Mouse (Mus musculus): ENCODE results near the gene 9930022D16Rik. TPM values are rescaled to one million over a fixed set of nuclear protein-coding genes. Genes with fewer than 3 reads are reported as not detected.
A peak's percentile ranks its signal among the peaks of the same experiment; 100 is the strongest.

Gene 9930022D16Rik
- not detected in 2 replicates for polyA plus RNA-seq (2015; fragmentation: Nextera tagmentation; extraction: Ambion mirVana)

DNA sequence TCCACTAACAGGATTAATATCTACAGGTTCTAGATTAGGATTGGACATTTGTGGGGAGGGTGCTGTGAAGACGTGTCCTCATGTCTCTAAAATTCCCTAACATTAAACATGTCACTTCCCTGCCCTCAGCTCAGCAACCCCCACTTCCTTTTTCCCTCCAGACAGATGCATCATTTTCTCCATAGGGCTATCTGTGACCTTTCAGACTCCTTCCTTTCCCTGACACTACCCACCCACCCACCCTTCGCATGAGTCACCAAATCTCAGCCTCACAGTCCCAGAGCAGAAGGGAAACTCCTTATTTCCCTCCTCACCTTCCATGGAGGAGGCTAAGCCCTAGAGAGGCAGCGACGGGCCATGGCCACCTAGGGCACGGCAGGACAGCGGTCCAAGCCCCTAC is at the start of gene 9930022D16Rik:
Gene 9930022D16Rik, plus strand, starts transcription at position 301 of the 400 bp plus-strand sequence.
- no peak within 1 kb of the TSS for H3K27ac ChIP-seq
- H3K4me3 ChIP-seq, result no peak within 1 kb of the TSS
- H3K4me2 ChIP-seq, result no peak within 1 kb of the TSS
- no peaks in the 10 kb centered on the region for H3K36me3 ChIP-seq
- ATAC-seq (ENCODE audit: borderline replicate concordance, extremely low read depth, low FRiP score, low TSS enrichment), result no peak
- WGBS, result 70% methylated on average over 6 of the region's 6 CpGs
- H3K27me3 ChIP-seq, result no peaks in the 10 kb centered on the region
- H3K4me1 ChIP-seq, result peaks cover 11% of the 10 kb centered on the region; the same call in 1 of the 2 replicates
- no peak within 1 kb of the TSS for H3K9ac ChIP-seq
- no peaks in the 10 kb centered on the region for H3K9me3 ChIP-seq

DNA sequence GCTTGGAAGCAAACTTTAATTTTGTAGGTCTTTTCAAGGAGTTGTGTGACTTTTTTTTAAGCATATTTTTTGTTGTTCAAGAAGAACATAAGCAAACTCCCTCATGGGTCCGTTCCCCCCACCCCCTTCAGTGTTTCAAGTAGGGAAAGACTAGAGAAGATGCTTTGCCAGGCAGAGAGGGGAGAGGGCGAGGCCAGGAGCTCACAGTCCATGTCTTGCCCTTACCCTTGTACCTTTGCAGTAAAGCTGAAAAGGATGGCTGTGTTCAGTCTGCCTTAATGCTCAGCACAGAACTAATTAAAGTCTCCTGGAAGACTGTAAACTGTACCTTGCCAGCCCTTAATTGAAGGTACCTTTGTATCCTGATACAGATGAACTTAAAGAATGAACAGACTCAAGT is 49.4 kb upstream of the 9930022D16Rik start:
- no peak overlapping the region for H3K27ac ChIP-seq
- no peaks in the 10 kb centered on the region for H3K9me3 ChIP-seq
- H3K27me3 ChIP-seq, result no peaks in the 10 kb centered on the region
- 41% methylated on average over 2 of the region's 2 CpGs for WGBS
- H3K36me3 ChIP-seq, result peaks cover 25% of the 10 kb centered on the region
- H3K4me2 ChIP-seq, result peak overlapping the region; percentile 54
- H3K9ac ChIP-seq, result peak overlapping the region; percentile 23
- no peak for ATAC-seq (ENCODE audit: borderline replicate concordance, extremely low read depth, low FRiP score, low TSS enrichment)
- H3K4me1 ChIP-seq, result peaks cover 62% of the 10 kb centered on the region
- H3K4me3 ChIP-seq, result peak overlapping the region; percentile 94

GRCm38 (mm10) chr11:109364881-109365280 is 48.8 kb upstream of the 9930022D16Rik start:
- Histone ChIP-seq H3K27ac (no peak overlapping the region), H3K4me1 (peaks cover 60% of the 10 kb centered on the region), H3K27me3 (no peaks in the 10 kb centered on the region), H3K9ac (peak overlapping the region; percentile 23; the same call in 1 of the 2 replicates), H3K36me3 (peaks cover 25% of the 10 kb centered on the region), H3K4me2 (peak overlapping the region; percentile 54), H3K9me3 (no peaks in the 10 kb centered on the region), H3K4me3 (peak overlapping the region; percentile 94)
- WGBS, result 58% methylated on average over 10 of the region's 10 CpGs
- no peak for ATAC-seq (ENCODE audit: borderline replicate concordance, extremely low read depth, low FRiP score, low TSS enrichment)

GRCm38 (mm10) chr11:109365818-109366217 is 47.9 kb upstream of the 9930022D16Rik start:
- peaks cover 60% of the 10 kb centered on the region for H3K4me1 ChIP-seq
- no peak overlapping the region for H3K27ac ChIP-seq
- H3K9ac ChIP-seq, result no peak overlapping the region
- WGBS, result 92% methylated on average over 5 of the region's 5 CpGs
- H3K4me2 ChIP-seq, result peak overlapping the region; percentile 54; the same call in 1 of the 2 replicates
- peaks cover 25% of the 10 kb centered on the region for H3K36me3 ChIP-seq
- no peaks in the 10 kb centered on the region for H3K27me3 ChIP-seq
- ATAC-seq (ENCODE audit: borderline replicate concordance, extremely low read depth, low FRiP score, low TSS enrichment), result no peak
- H3K4me3 ChIP-seq, result no peak overlapping the region
- H3K9me3 ChIP-seq, result no peaks in the 10 kb centered on the region

DNA sequence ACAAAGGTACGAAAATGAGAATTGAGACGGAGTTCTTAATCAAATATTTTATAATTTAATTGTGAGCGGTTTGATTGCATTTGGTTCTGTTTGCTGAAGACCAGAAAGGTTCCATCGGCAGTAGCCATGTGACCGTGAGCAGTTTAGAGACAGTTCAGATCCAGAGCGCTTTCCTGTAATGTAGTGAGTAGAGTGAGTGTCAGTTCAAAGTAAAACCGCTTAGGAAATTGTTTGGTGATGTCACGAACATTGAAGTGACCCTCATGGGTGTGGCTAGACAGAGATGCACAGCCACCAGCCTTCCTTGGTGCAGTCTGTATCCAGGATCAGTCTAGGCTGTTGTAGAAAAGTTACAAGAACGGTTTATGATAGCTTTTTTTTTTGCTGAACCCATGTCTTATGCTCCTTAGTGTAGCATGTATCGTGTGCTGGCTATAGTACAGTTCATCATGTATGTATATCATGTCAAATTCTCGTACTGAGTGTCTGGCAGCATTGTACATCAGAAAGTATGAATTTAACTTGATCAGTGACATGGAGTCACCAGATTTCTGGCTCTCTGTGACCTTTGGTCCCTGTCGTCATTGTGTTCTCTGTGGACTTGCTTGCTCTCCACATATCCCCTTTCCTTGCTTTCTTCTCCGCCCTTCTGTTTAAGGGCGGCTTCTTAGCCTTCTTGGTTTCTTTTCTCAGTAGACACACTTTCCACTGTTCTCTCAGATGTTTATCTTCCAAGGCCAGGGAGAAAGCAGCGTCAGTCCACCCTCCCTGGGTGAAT is 46.7 kb upstream of the 9930022D16Rik start:
- H3K9ac ChIP-seq, result no peak overlapping the region
- peaks cover 25% of the 10 kb centered on the region for H3K36me3 ChIP-seq
- H3K4me3 ChIP-seq, result no peak overlapping the region
- no peaks in the 10 kb centered on the region for H3K27me3 ChIP-seq
- ATAC-seq (ENCODE audit: borderline replicate concordance, extremely low read depth, low FRiP score, low TSS enrichment), result no peak
- no peak overlapping the region for H3K27ac ChIP-seq
- peaks cover 51% of the 10 kb centered on the region for H3K4me1 ChIP-seq
- H3K9me3 ChIP-seq, result no peaks in the 10 kb centered on the region
- whole genome bisulfite sequencing, result 68% methylated on average over 15 of the region's 15 CpGs
- no peak overlapping the region for H3K4me2 ChIP-seq

DNA sequence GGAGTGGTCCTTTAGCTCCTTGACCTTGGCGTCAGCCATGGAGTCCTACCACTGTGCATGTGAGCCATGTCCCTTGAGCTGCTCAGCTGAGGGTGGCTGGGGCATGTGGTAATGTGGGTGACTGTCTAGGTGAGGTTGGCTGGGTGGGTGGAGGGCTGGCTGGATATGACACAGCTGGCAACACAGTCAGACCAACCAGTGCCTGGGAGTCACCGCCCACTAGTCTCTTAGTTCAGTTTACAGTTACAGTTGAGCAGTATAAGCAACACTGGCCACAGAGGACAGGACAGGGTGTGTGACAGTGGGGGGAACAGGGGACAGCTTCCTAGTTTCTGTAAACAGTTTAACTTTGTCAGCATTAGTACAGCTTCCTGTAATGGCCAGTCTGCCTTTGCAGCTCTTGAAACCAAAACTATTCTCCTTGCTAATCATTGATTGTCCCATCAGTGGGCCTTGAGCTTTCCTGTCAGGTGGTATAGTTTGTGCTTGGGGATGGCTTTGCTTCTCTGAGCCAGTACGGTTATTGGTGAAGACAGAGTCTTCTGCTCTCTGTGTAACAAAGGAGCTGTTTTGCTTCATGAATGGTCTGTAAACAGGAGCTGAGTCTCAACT is 44.6 kb upstream of the 9930022D16Rik start:
- ATAC-seq (ENCODE audit: borderline replicate concordance, extremely low read depth, low FRiP score, low TSS enrichment), result peak; percentile 79; the same call in 1 of the 2 replicates
- Histone ChIP-seq H3K4me2 (peak overlapping the region; percentile 21; the same call in 1 of the 2 replicates), H3K4me3 (no peak overlapping the region), H3K27ac (peak overlapping the region; percentile 56), H3K4me1 (peaks cover 50% of the 10 kb centered on the region), H3K9me3 (no peaks in the 10 kb centered on the region), H3K9ac (no peak overlapping the region), H3K36me3 (peaks cover 30% of the 10 kb centered on the region), H3K27me3 (no peaks in the 10 kb centered on the region)
- 62% methylated on average over 3 of the region's 3 CpGs for WGBS

- peaks cover 37% of the 10 kb centered on the region for H3K4me1 ChIP-seq
- no peak overlapping the region for H3K4me3 ChIP-seq
- no peak for ATAC-seq (ENCODE audit: borderline replicate concordance, extremely low read depth, low FRiP score, low TSS enrichment)
- no peaks in the 10 kb centered on the region for H3K9me3 ChIP-seq
- no peak overlapping the region for H3K27ac ChIP-seq
- no peaks in the 10 kb centered on the region for H3K27me3 ChIP-seq
- WGBS, result 70% methylated on average over 7 of the region's 7 CpGs
- H3K4me2 ChIP-seq, result no peak overlapping the region
- H3K36me3 ChIP-seq, result peaks cover 5% of the 10 kb centered on the region; the same call in 1 of the 2 replicates
- no peak overlapping the region for H3K9ac ChIP-seq
Observed at GRCm38 (mm10) chr11:109375412-109375811, 38.3 kb upstream of the 9930022D16Rik start.

GRCm38 (mm10) chr11:109376484-109377143 is 37.1 kb upstream of the 9930022D16Rik start:
- Histone ChIP-seq H3K27me3 (no peaks in the 10 kb centered on the region), H3K27ac (no peak overlapping the region), H3K36me3 (peaks cover 5% of the 10 kb centered on the region; the same call in 1 of the 2 replicates), H3K4me1 (peaks cover 40% of the 10 kb centered on the region), H3K9ac (no peak overlapping the region), H3K4me2 (no peak overlapping the region), H3K9me3 (no peaks in the 10 kb centered on the region), H3K4me3 (no peak overlapping the region)
- ATAC-seq (ENCODE audit: borderline replicate concordance, extremely low read depth, low FRiP score, low TSS enrichment), result no peak
- 61% methylated on average over 7 of the region's 7 CpGs for WGBS

DNA sequence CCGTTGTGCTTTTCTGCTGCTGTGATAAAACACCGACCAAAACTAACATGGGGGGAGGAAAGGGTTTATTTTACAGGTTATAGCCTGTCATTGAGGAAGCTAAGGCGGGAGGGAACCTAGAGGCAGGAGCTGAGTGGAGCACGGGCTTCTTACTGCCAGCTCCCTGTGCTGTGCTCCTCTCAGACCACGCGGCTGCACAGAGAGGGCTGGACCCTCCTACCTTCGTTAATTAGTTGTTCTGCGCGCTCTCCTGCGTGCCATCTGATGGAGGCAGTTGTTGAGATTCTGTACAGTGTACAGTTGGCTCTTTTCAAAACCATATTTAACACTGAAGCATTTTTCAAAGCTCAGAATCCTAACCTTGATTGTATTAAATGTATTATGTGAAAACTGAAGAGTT is 36.2 kb upstream of the 9930022D16Rik start:
- 47% methylated on average over 10 of the region's 10 CpGs for WGBS
- no peaks in the 10 kb centered on the region for H3K9me3 ChIP-seq
- peaks cover 40% of the 10 kb centered on the region for H3K4me1 ChIP-seq
- peak overlapping the region; percentile 31; the same call in 1 of the 2 replicates for H3K27ac ChIP-seq
- no peak overlapping the region for H3K4me3 ChIP-seq
- no peaks in the 10 kb centered on the region for H3K27me3 ChIP-seq
- H3K9ac ChIP-seq, result no peak overlapping the region
- peaks cover 5% of the 10 kb centered on the region; the same call in 1 of the 2 replicates for H3K36me3 ChIP-seq
- no peak overlapping the region for H3K4me2 ChIP-seq
- ATAC-seq (ENCODE audit: borderline replicate concordance, extremely low read depth, low FRiP score, low TSS enrichment), result no peak

- H3K4me3 ChIP-seq, result no peak overlapping the region
- no peak for ATAC-seq (ENCODE audit: borderline replicate concordance, extremely low read depth, low FRiP score, low TSS enrichment)
- peaks cover 40% of the 10 kb centered on the region for H3K4me1 ChIP-seq
- H3K9me3 ChIP-seq, result no peaks in the 10 kb centered on the region
- H3K27ac ChIP-seq, result no peak overlapping the region
- H3K36me3 ChIP-seq, result peaks cover 5% of the 10 kb centered on the region; the same call in 1 of the 2 replicates
- H3K27me3 ChIP-seq, result no peaks in the 10 kb centered on the region
- 42% methylated on average over 7 of the region's 7 CpGs for WGBS
- no peak overlapping the region for H3K4me2 ChIP-seq
- H3K9ac ChIP-seq, result no peak overlapping the region
Observed at GRCm38 (mm10) chr11:109378051-109378450, 35.7 kb upstream of the 9930022D16Rik start.

DNA sequence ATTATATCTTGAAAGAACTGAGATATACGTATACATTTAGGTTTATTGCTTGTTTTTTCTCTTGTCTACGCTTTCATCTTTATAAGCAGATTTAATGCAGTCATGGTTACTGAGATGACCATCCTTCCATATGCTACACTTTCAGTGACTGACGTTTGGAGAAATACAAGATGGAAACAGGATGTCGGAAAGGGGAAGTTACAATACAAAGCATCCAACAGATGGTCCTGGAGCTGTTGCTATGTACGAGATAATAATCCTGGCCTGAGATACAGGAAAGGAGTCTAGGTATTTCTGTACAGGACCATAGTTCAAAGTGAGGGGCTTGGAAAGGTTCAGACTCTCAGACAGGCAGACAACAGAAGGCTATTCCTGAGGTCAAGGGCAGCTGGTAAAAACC is 33.1 kb upstream of the 9930022D16Rik start:
- Histone ChIP-seq H3K36me3 (no peaks in the 10 kb centered on the region), H3K4me3 (no peak overlapping the region), H3K27me3 (no peaks in the 10 kb centered on the region), H3K4me1 (peaks cover 31% of the 10 kb centered on the region), H3K9ac (no peak overlapping the region), H3K9me3 (no peaks in the 10 kb centered on the region), H3K4me2 (no peak overlapping the region), H3K27ac (no peak overlapping the region)
- 67% methylated on average over 5 of the region's 5 CpGs for WGBS
- no peak for ATAC-seq (ENCODE audit: borderline replicate concordance, extremely low read depth, low FRiP score, low TSS enrichment)

Measured in lung, embryonic 15.5 days (tissue).